Mouse (Mus musculus) G1E (cell line): Measurements from ENCODE around the gene Calcrl.

ENCODE experiments used
- CTCF ChIP-seq: IDR thresholded peaks from 2 replicates; pipeline ENCODE4 v1.5.1; 2012; ENCODE audit warnings: low read depth, low read length, inconsistent platforms, mixed read lengths
- GATA1 ChIP-seq: IDR thresholded peaks from 2 replicates; pipeline ENCODE4 v1.6.1; 2012; ENCODE audit warnings: borderline replicate concordance, low read length, inconsistent platforms, mixed read lengths

- TF ChIP-seq CTCF (no peak), GATA1 (no peak)
Measured at GRCm38 (mm10) chr2:84389075-84389474, 36.1 kb downstream of the Calcrl start.
